Mouse (Mus musculus): ENCODE results near the gene Tmed2. TPM values are rescaled to one million over a fixed set of nuclear protein-coding genes. Genes with fewer than 3 reads are reported as not detected.
"Not testable (repeated sequence)": the region's sequence is repeated elsewhere in the genome, so short reads cannot be mapped to it uniquely, and the experiment has no call there.

The Tmed2 gene
- polyA plus RNA-seq, 1 experiment, result 281 TPM

DNA sequence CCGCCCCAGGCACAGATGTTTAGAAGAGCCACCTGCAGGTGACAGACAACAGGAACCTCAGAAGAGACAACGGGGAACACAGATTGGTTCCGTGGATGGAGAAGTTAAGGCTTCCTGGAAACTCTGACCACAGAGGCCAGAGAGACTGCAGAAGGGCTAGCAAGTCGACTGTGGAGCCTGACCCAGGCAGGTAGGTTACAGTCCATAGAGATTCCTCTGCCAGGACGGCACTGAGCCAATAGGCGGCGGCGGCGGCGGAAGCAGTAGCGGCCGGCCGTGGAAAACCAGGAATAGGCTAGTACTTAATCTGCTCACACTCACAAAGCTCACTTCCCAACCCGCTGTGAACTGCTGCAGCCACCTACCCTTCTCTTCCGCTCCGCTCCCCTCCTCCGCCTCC is 3.7 kb upstream of the Tmed2 start:
- H3K4me3 ChIP-seq (ENCODE audit: low read depth, low read length), result peak overlapping the region; percentile 45
- H3K9ac ChIP-seq (ENCODE audit: low read depth, poor library complexity, severe bottlenecking), result peak overlapping the region; percentile 34
- TF ChIP-seq POLR2A (IDR thresholded peaks at IDR 0.05; ENCODE audit: insufficient read depth, low read length) (no peak), EP300 (IDR thresholded peaks at IDR 0.05; ENCODE audit: insufficient read depth, low read depth, low read length) (no peak), CTCF (IDR thresholded peaks at IDR 0.05; ENCODE audit: low read depth, low read length) (no peak)
- no peaks in the 10 kb centered on the region for H3K36me3 ChIP-seq (ENCODE audit: control insufficient read depth, insufficient read depth, low read length, poor library complexity, severe bottlenecking)
- peaks cover under 1% of the 10 kb centered on the region for H3K4me1 ChIP-seq (ENCODE audit: control insufficient read depth, insufficient read depth, low read length)
- no peaks in the 10 kb centered on the region for H3K9me3 ChIP-seq (replicated peaks; ENCODE audit: control insufficient read depth, insufficient read depth, low read length, poor library complexity, severe bottlenecking)
- H3K27me3 ChIP-seq (ENCODE audit: control insufficient read depth, insufficient read depth, low read length, poor library complexity, severe bottlenecking), result no peaks in the 10 kb centered on the region
- peak overlapping the region; percentile 57 for H3K27ac ChIP-seq (ENCODE audit: insufficient read depth, low read length)

DNA sequence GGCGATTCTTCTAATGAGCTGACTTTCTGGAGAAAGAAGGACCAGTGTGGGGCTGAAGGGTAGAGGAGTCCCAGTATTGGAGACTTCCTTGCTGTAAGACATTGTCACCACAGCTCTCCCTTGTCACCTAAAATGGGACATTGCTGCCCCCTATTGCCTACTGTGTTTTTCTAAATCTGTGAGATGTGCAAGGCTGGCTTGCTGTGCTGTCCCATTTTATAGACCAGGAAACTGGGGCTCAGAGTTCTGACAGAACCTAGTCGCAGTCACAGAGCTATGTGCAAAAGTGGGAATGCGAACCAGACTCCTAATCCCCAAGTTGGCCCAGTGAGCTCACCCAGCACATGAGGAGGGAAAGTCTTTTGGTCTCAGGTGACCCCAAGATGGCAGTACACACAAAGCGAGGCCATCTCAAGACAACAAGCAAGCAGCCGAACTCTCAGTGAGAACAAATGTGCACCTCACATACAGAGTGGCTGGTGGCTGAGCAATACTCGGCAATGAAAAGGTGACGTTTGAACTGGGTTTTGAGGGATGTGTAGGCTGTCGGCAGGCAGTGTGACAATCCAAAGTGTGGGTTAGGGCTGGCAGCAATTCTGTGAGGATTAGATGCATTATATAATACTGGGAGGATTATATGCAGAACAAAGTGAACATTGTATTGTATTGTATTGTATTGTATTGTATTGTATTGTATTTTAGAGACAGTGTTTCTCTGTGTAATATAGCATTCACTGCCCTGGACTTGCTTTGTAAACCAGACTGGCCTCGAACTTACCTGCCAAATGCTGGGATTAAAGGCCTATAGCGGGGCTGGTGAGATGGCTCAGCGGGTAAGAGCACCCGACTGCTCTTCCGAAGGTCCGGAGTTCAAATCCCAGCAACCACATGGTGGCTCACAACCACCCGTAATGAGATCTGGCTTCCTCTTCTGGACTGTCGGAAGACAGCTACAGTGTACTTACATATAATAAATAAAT is 1.4 kb upstream of the Tmed2 start:
- H3K9ac ChIP-seq (ENCODE audit: low read depth, poor library complexity, severe bottlenecking), result no peak overlapping the region

DNA sequence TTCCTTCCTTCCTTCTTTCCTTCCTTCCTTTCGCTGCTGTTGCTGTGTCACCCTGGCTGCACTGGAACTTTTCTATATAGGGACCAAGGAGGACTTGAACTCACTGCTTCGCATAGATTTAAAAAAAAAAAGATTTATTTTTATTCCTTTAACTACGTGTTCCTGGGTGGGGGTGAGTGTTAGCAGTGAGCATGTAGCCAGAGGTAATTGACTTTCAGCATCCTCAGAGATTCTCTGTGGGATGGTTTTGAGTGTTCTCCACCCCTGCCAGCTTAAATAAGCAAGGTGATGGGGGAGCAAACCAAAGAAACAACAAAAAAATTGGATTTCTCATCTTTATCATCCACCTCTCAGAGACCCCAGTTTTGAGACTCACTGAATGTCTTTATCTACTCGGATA is 590 bp upstream of the Tmed2 start:
- Histone ChIP-seq H3K9ac (ENCODE audit: low read depth, poor library complexity, severe bottlenecking) (peak overlapping the region; percentile 53), H3K9me3 (replicated peaks; ENCODE audit: control insufficient read depth, insufficient read depth, low read length, poor library complexity, severe bottlenecking) (no peaks in the 10 kb centered on the region), H3K27ac (ENCODE audit: insufficient read depth, low read length) (no peak overlapping the region), H3K27me3 (ENCODE audit: control insufficient read depth, insufficient read depth, low read length, poor library complexity, severe bottlenecking) (no peaks in the 10 kb centered on the region), H3K4me3 (ENCODE audit: low read depth, low read length) (no peak overlapping the region), H3K36me3 (ENCODE audit: control insufficient read depth, insufficient read depth, low read length, poor library complexity, severe bottlenecking) (peaks cover 25% of the 10 kb centered on the region), H3K4me1 (ENCODE audit: control insufficient read depth, insufficient read depth, low read length) (peaks cover 4% of the 10 kb centered on the region)
- no peak for TF ChIP-seq EP300 (IDR thresholded peaks at IDR 0.05; ENCODE audit: insufficient read depth, low read depth, low read length)
- TF ChIP-seq POLR2A (IDR thresholded peaks at IDR 0.05; ENCODE audit: insufficient read depth, low read length), result no peak
- no peak for TF ChIP-seq CTCF (IDR thresholded peaks at IDR 0.05; ENCODE audit: low read depth, low read length)

More for the DNA sequence above, 1.4 kb upstream of the Tmed2 start:
- H3K27me3 ChIP-seq (ENCODE audit: control insufficient read depth, insufficient read depth, low read length, poor library complexity, severe bottlenecking), result no peaks in the 10 kb centered on the region
- H3K9me3 ChIP-seq (replicated peaks; ENCODE audit: control insufficient read depth, insufficient read depth, low read length, poor library complexity, severe bottlenecking), result no peaks in the 10 kb centered on the region
- H3K4me1 ChIP-seq (ENCODE audit: control insufficient read depth, insufficient read depth, low read length), result peaks cover 4% of the 10 kb centered on the region
- H3K27ac ChIP-seq (ENCODE audit: insufficient read depth, low read length), result no peak overlapping the region
- no peak overlapping the region for H3K4me3 ChIP-seq (ENCODE audit: low read depth, low read length)
- peaks cover 17% of the 10 kb centered on the region for H3K36me3 ChIP-seq (ENCODE audit: control insufficient read depth, insufficient read depth, low read length, poor library complexity, severe bottlenecking)
- TF ChIP-seq CTCF (IDR thresholded peaks at IDR 0.05; ENCODE audit: low read depth, low read length), result peak; percentile 32
- no peak for TF ChIP-seq EP300 (IDR thresholded peaks at IDR 0.05; ENCODE audit: insufficient read depth, low read depth, low read length)
- TF ChIP-seq POLR2A (IDR thresholded peaks at IDR 0.05; ENCODE audit: insufficient read depth, low read length), result no peak

DNA sequence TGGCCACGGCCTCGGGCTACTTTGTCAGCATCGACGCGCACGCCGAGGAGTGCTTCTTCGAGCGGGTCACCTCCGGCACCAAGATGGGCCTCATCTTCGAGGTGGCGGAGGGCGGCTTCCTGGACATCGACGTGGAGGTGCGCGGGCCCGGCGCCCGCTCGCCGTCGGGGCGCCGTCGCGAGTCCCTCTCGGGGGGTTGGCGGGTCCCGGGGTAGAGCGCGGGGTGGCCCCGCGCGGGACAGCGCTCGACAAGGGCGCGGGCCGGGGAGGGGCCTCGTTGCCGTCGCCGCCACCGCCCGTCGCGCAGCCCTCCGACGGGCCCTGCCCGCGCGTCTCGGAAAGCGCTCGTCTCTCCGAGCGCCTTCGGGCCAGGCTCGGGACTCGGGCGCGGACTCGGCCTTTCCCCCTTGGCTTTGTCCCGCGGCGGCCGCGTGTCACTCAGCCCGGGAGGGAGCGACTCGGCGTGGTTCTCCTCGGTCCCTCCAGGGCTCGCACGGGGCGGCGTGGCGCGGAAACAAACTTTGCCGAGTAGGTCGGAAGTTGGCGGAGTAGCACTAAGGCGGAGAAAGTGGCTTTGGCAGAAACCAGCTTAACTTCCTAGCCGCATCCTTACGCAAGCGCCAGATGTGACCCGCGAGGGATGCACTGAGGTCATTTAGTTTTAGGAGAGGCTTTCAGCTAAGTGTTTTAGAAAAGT is 558 bp downstream of the Tmed2 start:
- Histone ChIP-seq H3K4me1 (ENCODE audit: control insufficient read depth, insufficient read depth, low read length) (peaks cover 4% of the 10 kb centered on the region), H3K36me3 (ENCODE audit: control insufficient read depth, insufficient read depth, low read length, poor library complexity, severe bottlenecking) (peaks cover 36% of the 10 kb centered on the region), H3K9me3 (replicated peaks; ENCODE audit: control insufficient read depth, insufficient read depth, low read length, poor library complexity, severe bottlenecking) (no peaks in the 10 kb centered on the region), H3K4me3 (ENCODE audit: low read depth, low read length) (peak overlapping the region; percentile 98), H3K27me3 (ENCODE audit: control insufficient read depth, insufficient read depth, low read length, poor library complexity, severe bottlenecking) (no peaks in the 10 kb centered on the region), H3K9ac (ENCODE audit: low read depth, poor library complexity, severe bottlenecking) (peak overlapping the region; percentile 92), H3K27ac (ENCODE audit: insufficient read depth, low read length) (no peak overlapping the region)
- no peak for TF ChIP-seq POLR2A (IDR thresholded peaks at IDR 0.05; ENCODE audit: insufficient read depth, low read length)
- no peak for TF ChIP-seq CTCF (IDR thresholded peaks at IDR 0.05; ENCODE audit: low read depth, low read length)
- TF ChIP-seq EP300 (IDR thresholded peaks at IDR 0.05; ENCODE audit: insufficient read depth, low read depth, low read length), result no peak

DNA sequence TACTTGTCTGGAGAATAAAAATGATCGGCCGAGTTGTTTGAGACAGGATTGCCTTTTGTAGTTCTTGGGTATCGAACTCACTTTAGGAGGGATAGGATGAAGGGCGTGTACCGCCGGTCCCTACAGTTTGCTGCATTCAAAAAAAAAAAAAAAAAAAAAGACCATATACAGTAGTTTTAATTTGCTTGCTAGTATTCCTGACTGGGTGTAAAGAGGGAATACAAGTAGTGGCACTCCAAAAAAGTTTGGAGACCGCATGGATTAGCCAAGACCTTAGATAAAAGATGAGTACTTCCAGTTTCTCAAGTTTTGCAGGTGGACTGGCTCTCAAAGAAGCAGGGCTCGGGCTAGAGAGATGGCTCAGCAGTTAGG is 1.1 kb downstream of the Tmed2 start:
- Histone ChIP-seq H3K36me3 (ENCODE audit: control insufficient read depth, insufficient read depth, low read length, poor library complexity, severe bottlenecking) (peaks cover 41% of the 10 kb centered on the region), H3K9me3 (replicated peaks; ENCODE audit: control insufficient read depth, insufficient read depth, low read length, poor library complexity, severe bottlenecking) (no peaks in the 10 kb centered on the region), H3K9ac (ENCODE audit: low read depth, poor library complexity, severe bottlenecking) (peak overlapping the region; percentile 92), H3K27ac (ENCODE audit: insufficient read depth, low read length) (no peak overlapping the region), H3K27me3 (ENCODE audit: control insufficient read depth, insufficient read depth, low read length, poor library complexity, severe bottlenecking) (no peaks in the 10 kb centered on the region), H3K4me3 (ENCODE audit: low read depth, low read length) (peak overlapping the region; percentile 98), H3K4me1 (ENCODE audit: control insufficient read depth, insufficient read depth, low read length) (peaks cover 4% of the 10 kb centered on the region)
- no peak for TF ChIP-seq CTCF (IDR thresholded peaks at IDR 0.05; ENCODE audit: low read depth, low read length)
- no peak for TF ChIP-seq POLR2A (IDR thresholded peaks at IDR 0.05; ENCODE audit: insufficient read depth, low read length)
- no peak for TF ChIP-seq EP300 (IDR thresholded peaks at IDR 0.05; ENCODE audit: insufficient read depth, low read depth, low read length)

DNA sequence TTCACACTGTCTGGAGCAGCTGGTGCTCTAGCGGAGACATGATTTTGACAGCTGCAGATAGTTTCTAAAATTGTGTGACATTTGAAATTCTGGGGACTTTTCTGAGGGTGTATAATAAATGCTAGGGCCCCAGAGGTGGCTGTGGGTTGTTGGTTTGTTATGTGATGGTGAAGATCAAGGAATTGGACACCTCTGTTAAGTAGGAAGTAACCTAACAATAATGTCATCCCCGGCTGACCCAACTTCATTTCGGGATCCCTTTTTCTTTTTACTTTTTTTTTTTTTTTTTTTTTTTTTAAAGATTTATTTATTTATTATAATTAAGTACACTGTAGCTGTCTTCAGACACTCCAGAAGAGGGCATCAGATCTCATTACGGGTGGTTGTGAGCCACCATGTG is 10.2 kb downstream of the Tmed2 start:
- not testable (repeated sequence) for H3K27ac ChIP-seq (ENCODE audit: insufficient read depth, low read length); H3K4me1 ChIP-seq (ENCODE audit: control insufficient read depth, insufficient read depth, low read length); H3K9me3 ChIP-seq (replicated peaks; ENCODE audit: control insufficient read depth, insufficient read depth, low read length, poor library complexity, severe bottlenecking); H3K27me3 ChIP-seq (ENCODE audit: control insufficient read depth, insufficient read depth, low read length, poor library complexity, severe bottlenecking); H3K4me3 ChIP-seq (ENCODE audit: low read depth, low read length); H3K9ac ChIP-seq (ENCODE audit: low read depth, poor library complexity, severe bottlenecking)
- H3K36me3 ChIP-seq (ENCODE audit: control insufficient read depth, insufficient read depth, low read length, poor library complexity, severe bottlenecking), result peaks cover 35% of the 10 kb centered on the region

DNA sequence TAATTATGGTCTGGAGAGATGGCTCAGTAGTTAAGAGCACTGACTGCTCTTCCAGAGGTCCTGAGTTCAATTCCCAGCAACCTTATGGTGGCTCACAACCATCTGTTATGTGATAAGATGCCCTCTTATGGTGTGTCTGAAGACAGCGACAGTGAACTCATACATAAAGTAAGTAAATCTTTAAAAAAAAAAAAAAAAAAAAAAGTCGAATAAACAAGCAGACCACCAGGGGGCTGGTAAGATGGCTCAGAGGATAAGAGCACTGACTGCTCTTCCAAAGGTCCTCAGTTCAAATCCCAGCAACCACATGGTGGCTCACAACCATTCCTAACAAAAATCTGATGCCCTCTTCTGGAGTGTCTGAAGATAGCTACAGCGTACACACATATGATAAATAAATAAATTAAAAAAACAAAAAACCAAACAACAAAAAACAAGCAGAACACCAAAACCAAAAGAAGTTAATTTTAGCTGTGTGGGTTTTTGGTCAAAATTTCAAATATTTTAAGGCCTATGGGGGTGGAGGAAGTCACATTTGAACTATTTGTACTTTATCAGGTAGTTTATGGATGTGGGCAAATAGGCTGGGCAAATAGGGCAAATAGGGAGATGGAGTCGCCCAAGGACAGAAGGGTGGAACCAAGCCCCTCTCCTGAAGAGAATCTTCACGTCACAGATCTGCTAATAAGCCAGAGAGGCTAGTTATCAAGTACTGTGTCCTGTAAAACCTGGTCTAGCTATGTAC is 11.0 kb downstream of the Tmed2 start:
- peak overlapping the region; percentile 15 for H3K9ac ChIP-seq (ENCODE audit: low read depth, poor library complexity, severe bottlenecking)
- H3K36me3 ChIP-seq (ENCODE audit: control insufficient read depth, insufficient read depth, low read length, poor library complexity, severe bottlenecking), result peaks cover 28% of the 10 kb centered on the region
- H3K27me3 ChIP-seq (ENCODE audit: control insufficient read depth, insufficient read depth, low read length, poor library complexity, severe bottlenecking); H3K4me1 ChIP-seq (ENCODE audit: control insufficient read depth, insufficient read depth, low read length); H3K9me3 ChIP-seq (replicated peaks; ENCODE audit: control insufficient read depth, insufficient read depth, low read length, poor library complexity, severe bottlenecking): not testable (repeated sequence)
- peak overlapping the region; percentile 45; the same call in 1 of the 2 replicates for H3K4me3 ChIP-seq (ENCODE audit: low read depth, low read length)
- peak overlapping the region; percentile 42; the same call in 1 of the 2 replicates for H3K27ac ChIP-seq (ENCODE audit: insufficient read depth, low read length)

Measured in ES-Bruce4 (cell line).